ENCODE assay signal across 7 mouse cellular contexts in genomic region chr11:4258657-4259082, GRCm38 (mm10). TPM values are rescaled to one million over a fixed set of nuclear protein-coding genes. Genes with fewer than 3 reads are reported as not detected.
DNase-seq lines count a peak whose midpoint lies in the region; ATAC-seq and TF ChIP-seq lines count a peak whose summit lies in the region.

No protein-coding gene starts in this region.

- H3K27me3 ChIP-seq in embryonic facial prominence, embryonic 11.5 days (ENCODE audit: control insufficient read depth, insufficient read depth, low read length) = no peaks in the 10 kb centered on the region
- no peaks in the 10 kb centered on the region; the same call in 1 of the 2 replicates for H3K27me3 ChIP-seq in limb, embryonic 11.5 days (ENCODE audit: control insufficient read depth, insufficient read depth, low read length)
- peaks cover 11% of the 10 kb centered on the region; the same call in 1 of the 2 replicates for H3K27me3 ChIP-seq in midbrain, embryonic 13.5 days
- H3K27me3 ChIP-seq in small intestine, adult 2 months (ENCODE audit: control insufficient read depth, insufficient read depth, low read length) = no peaks in the 10 kb centered on the region

- no peaks in the 10 kb centered on the region for H3K4me1 ChIP-seq in embryonic facial prominence, embryonic 11.5 days (ENCODE audit: control insufficient read depth, insufficient read depth, low read length)
- peaks cover 4% of the 10 kb centered on the region for H3K4me1 ChIP-seq in limb, embryonic 11.5 days (ENCODE audit: control insufficient read depth, insufficient read depth, low read length)
- peaks cover 16% of the 10 kb centered on the region for H3K4me1 ChIP-seq in midbrain, embryonic 13.5 days (replicated peaks)
- H3K4me1 ChIP-seq in small intestine, adult 2 months (ENCODE audit: control insufficient read depth, insufficient read depth, insufficient read length, low read length) = peaks cover 44% of the 10 kb centered on the region

- peak; percentile 80 for DNase-seq in adrenal gland, postnatal 25 days
- DNase-seq in embryonic facial prominence, embryonic 11.5 days (ENCODE audit: low spot score) = peak; percentile 87
- DNase-seq in heart, adult 18-20 months = peak; percentile 81 to 92
- peak; percentile 90 for DNase-seq in kidney, adult 18-20 months
- DNase-seq in limb, embryonic 11.5 days (ENCODE audit: low spot score) = peak; percentile 89

- no peak; the same call in 1 of the 2 replicates for ATAC-seq in embryonic facial prominence, embryonic 11.5 days (replicated peaks; ENCODE audit: insufficient number of reproducible peaks, low FRiP score, low TSS enrichment, low read depth)
- ATAC-seq in limb, embryonic 11.5 days (ENCODE audit: insufficient number of reproducible peaks, low FRiP score, low TSS enrichment, low read depth) = no peak
- peak; percentile 63 for ATAC-seq in midbrain, embryonic 13.5 days

- no peak for TF ChIP-seq POLR2A in small intestine, adult 2 months (IDR thresholded peaks at IDR 0.05; ENCODE audit: low read depth, low read length)

- WGBS in embryonic facial prominence, embryonic 11.5 days = 0% methylated on average over 7 of the region's 7 CpGs
- WGBS in limb, embryonic 11.5 days = under 1% methylated on average over 7 of the region's 7 CpGs
- WGBS in midbrain, embryonic 13.5 days = 1% methylated on average over 7 of the region's 7 CpGs
- 0% methylated on average over 7 of the region's 7 CpGs for WGBS in small intestine, adult 2 months

- no peaks in the 10 kb centered on the region for H3K9me3 ChIP-seq in embryonic facial prominence, embryonic 11.5 days (replicated peaks; ENCODE audit: control insufficient read depth, low read length)
- H3K9me3 ChIP-seq in limb, embryonic 11.5 days (ENCODE audit: control insufficient read depth, low read length) = no peaks in the 10 kb centered on the region
- no peaks in the 10 kb centered on the region for H3K9me3 ChIP-seq in midbrain, embryonic 13.5 days

- H3K9ac ChIP-seq in embryonic facial prominence, embryonic 11.5 days (replicated peaks; ENCODE audit: low read length) = no peak overlapping the region
- H3K9ac ChIP-seq in limb, embryonic 11.5 days (ENCODE audit: low read length) = no peak overlapping the region
- H3K9ac ChIP-seq in midbrain, embryonic 13.5 days (replicated peaks) = no peak overlapping the region

- no peak overlapping the region for H3K4me3 ChIP-seq in embryonic facial prominence, embryonic 11.5 days (ENCODE audit: low read depth, low read length)
- no peak overlapping the region for H3K4me3 ChIP-seq in limb, embryonic 11.5 days (ENCODE audit: low read depth, low read length)
- H3K4me3 ChIP-seq in midbrain, embryonic 13.5 days (replicated peaks) = peak overlapping the region; percentile 25
- H3K4me3 ChIP-seq in small intestine, adult 2 months (ENCODE audit: low read depth, low read length) = peak overlapping the region; percentile 47

- no peaks in the 10 kb centered on the region for H3K36me3 ChIP-seq in embryonic facial prominence, embryonic 11.5 days (replicated peaks; ENCODE audit: control insufficient read depth, insufficient read depth, low read depth, low read length)
- no peaks in the 10 kb centered on the region for H3K36me3 ChIP-seq in limb, embryonic 11.5 days (ENCODE audit: control insufficient read depth, insufficient read depth, low read length)
- no peaks in the 10 kb centered on the region for H3K36me3 ChIP-seq in midbrain, embryonic 13.5 days
- no peaks in the 10 kb centered on the region for H3K36me3 ChIP-seq in small intestine, adult 2 months (ENCODE audit: control insufficient read depth, insufficient read depth, low read length)

- H3K27ac ChIP-seq in embryonic facial prominence, embryonic 11.5 days (replicated peaks; ENCODE audit: low read depth, low read length) = no peak overlapping the region
- no peak overlapping the region for H3K27ac ChIP-seq in limb, embryonic 11.5 days (replicated peaks; ENCODE audit: low read depth, low read length)
- no peak overlapping the region for H3K27ac ChIP-seq in midbrain, embryonic 13.5 days
- 0 out of 2 replicates have a peak overlapping the region, but pooled peaks have one; percentile 31 for H3K27ac ChIP-seq in small intestine, adult 2 months (ENCODE audit: insufficient read depth, low read depth, low read length)

- TF ChIP-seq CTCF in small intestine, adult 2 months (IDR thresholded peaks at IDR 0.05; ENCODE audit: extremely low read depth, insufficient read length, insufficient replicate concordance, low read depth, low read length) = peak; percentile 99

- H3K4me2 ChIP-seq in embryonic facial prominence, embryonic 11.5 days (ENCODE audit: low read depth, low read length) = no peak overlapping the region
- peak overlapping the region; percentile 24; the same call in 1 of the 2 replicates for H3K4me2 ChIP-seq in limb, embryonic 11.5 days (ENCODE audit: low read depth, severe bottlenecking)
- H3K4me2 ChIP-seq in midbrain, embryonic 13.5 days (replicated peaks) = peak overlapping the region; percentile 51

RNA-seq across cellular contexts. Expression of gene Lif, which starts 1.3 kb away (rescaled TPM):
- total RNA-seq in adrenal gland, postnatal 25 days (2021) = 0.09 TPM in 1 of 2 replicates, not detected in the other
- polyA plus RNA-seq in embryonic facial prominence, embryonic 11.5 days (2014; fragmentation: Nextera tagmentation; extraction: Ambion mirVana) = 0.07 and 0.14 TPM in 2 replicates
- total RNA-seq in heart, adult 18-20 months (2021) = under 1 TPM; 0.10 TPM
- polyA plus RNA-seq in limb, embryonic 11.5 days (2014; fragmentation: Nextera tagmentation; extraction: Ambion mirVana) = 0.04 and 0.05 TPM in 2 replicates
- 0.19 TPM in 1 of 2 replicates, not detected in the other for polyA plus RNA-seq in midbrain, embryonic 13.5 days (2015; fragmentation: Nextera tagmentation; extraction: Ambion mirVana)
- 1.5 and 5.6 TPM in 2 replicates for polyA plus RNA-seq in small intestine, adult 2 months (2012; rRNA removed)

RNA-seq across cellular contexts. Expression of gene Osm, which starts 22.4 kb away (rescaled TPM):
- not detected in 2 replicates for total RNA-seq in adrenal gland, postnatal 25 days (2021)
- polyA plus RNA-seq in embryonic facial prominence, embryonic 11.5 days (2014; fragmentation: Nextera tagmentation; extraction: Ambion mirVana) = not detected in 2 replicates
- total RNA-seq in heart, adult 18-20 months (2021) = under 1 TPM in 1 of 2 experiments, not detected in 1; 0.15 TPM
- polyA plus RNA-seq in limb, embryonic 11.5 days (2014; fragmentation: Nextera tagmentation; extraction: Ambion mirVana) = not detected in 2 replicates
- polyA plus RNA-seq in midbrain, embryonic 13.5 days (2015; fragmentation: Nextera tagmentation; extraction: Ambion mirVana) = 0.12 TPM in 1 of 2 replicates, not detected in the other
- polyA plus RNA-seq in small intestine, adult 2 months (2012; rRNA removed) = 0.19 and 0.48 TPM in 2 replicates

RNA-seq across cellular contexts. Expression of gene Castor1, which starts 40.6 kb away (rescaled TPM):
- total RNA-seq in adrenal gland, postnatal 25 days (2021) = 3.0 and 4.1 TPM in 2 replicates
- polyA plus RNA-seq in embryonic facial prominence, embryonic 11.5 days (2014; fragmentation: Nextera tagmentation; extraction: Ambion mirVana) = 1.7 and 2.3 TPM in 2 replicates
- total RNA-seq in heart, adult 18-20 months (2021) = 1 to 10 TPM; 5.7 to 5.9 TPM
- polyA plus RNA-seq in limb, embryonic 11.5 days (2014; fragmentation: Nextera tagmentation; extraction: Ambion mirVana) = 1.1 and 1.5 TPM in 2 replicates
- polyA plus RNA-seq in midbrain, embryonic 13.5 days (2015; fragmentation: Nextera tagmentation; extraction: Ambion mirVana) = 1.5 and 1.6 TPM in 2 replicates
- polyA plus RNA-seq in small intestine, adult 2 months (2012; rRNA removed) = 2.6 and 2.7 TPM in 2 replicates

Comparison
In these comparisons a context has a peak if more than half of its experiments do, and no peak if none do; other contexts are left out.
1. H3K4me3 ChIP-seq: peak in midbrain, embryonic 13.5 days (single experiment) and small intestine, adult 2 months (single experiment); none in embryonic facial prominence, embryonic 11.5 days (single experiment) and limb, embryonic 11.5 days (single experiment).
2. Peak in every context shown above with its lines, with median percentiles within 50 percentile points of each other: DNase-seq.